Mouse (Mus musculus) layer of hippocampus, adult 11-12 months (tissue): ENCODE data around the gene Adgrl3.

ENCODE experiments used
- DNase-seq: peaks from one replicate; pipeline ENCODE4 v3.0.0; 2022; ENCODE audit warnings: low spot score

The Adgrl3 gene

DNA sequence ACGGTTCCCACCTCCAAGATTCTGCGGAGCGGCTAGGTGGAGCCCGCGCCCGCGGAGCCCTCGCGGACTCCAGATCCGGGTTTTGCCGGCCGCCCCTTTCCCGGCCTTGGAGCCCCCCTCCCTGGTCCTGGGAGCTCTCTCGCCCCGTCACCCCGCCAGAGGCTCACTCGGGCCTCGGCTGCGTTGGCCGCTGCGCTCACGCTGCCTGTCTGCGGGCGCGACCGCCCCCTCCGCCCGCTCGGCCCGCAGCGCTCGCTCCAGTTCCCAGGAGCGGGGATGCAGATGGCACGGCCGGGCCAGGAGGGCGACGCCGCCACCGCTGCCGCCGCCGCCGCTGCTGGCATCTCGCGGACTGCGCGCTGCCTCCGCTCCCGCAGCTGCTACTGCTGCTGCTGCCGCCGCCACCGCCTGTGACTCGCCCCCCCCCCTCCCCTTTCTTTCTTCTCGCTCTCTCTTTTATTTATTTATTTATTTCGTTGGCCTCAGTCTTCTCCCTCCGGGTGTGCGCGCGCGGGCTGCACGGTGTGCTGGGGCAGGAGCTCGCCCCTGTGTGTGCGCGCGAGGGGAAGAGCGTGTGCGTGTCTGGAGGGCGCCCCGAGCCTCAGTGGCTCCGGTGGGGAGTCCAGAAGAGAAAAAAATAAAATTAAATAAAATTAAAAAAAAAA, at the start of gene Adgrl3:
TSS of gene Adgrl3 (plus strand) at position 549 of the 665 bp plus-strand sequence.
- peak; percentile 72 for DNase-seq

DNA sequence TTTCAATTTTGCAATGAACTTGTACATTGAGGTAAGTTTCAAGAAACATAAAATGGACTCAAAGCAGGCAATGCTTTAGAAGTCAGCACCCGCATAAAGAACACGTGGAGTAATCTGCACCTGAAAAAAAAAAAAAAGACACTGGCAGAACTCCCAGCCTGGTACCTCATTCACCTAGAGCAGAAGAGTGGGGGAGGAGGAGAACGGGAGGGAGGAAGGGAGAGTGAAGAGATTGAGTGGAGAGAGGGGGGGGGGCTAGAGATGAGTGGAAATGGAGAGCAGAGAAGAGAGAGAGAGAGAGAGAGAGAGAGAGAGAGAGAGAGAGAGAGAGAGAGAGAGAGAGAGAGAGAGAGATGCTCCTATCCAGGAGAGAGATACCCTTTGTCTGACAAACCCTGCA, 772 bp upstream of the Adgrl3 start:
- no peak for DNase-seq

DNA sequence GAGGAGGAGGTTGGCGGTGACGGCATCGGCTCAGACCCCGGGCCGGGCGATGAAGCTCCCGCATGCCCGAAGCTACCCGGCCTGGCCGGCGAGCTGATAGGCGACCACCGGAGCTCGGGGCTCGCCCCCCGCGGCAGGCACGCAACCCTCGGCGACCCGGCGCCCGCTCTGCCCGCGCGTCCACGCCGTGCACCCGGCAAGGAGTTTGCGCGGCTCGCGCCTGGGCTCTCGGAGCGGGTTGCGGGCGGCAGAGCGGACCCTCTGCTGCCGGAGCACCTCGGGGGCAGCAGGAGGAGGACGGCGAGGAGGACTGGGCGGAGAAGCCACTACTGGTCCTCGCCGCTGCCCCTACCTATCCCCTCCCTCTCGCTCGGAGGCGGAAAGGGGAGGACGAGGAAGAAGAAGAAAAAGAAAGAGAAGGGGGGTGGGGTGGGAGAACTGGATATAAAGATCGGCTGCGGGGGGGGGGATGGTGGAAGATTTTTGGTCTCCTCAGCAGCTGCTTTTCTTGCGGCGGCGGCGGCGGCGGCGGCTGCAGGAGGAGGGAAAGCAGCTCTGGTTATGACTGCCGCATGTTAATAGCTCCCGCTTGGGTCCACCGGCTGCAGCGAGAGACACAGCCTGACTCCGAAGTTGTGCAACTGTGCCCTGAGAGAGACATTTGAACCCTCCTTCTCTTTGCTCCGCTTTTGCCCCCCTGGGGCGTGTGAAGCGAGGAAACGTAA, 505 bp downstream of the Adgrl3 start:
- DNase-seq, result peak; percentile 36

DNA sequence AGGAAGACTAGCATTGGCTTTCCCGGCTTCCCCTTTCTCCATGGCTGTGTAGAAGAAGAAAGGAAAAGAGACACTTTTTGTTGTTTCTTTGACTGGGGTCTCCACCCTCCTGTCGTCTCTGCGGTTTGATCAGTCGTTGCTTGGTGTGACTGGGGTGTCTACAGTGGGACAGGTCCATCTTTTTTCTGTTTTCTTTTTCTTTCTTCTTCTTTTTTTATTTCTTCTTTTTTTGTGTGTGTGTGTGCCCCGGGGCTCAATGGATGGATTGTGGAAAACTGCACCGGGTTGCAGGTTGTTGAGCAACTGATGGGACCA, 1.0 kb downstream of the Adgrl3 start:
- no peak for DNase-seq

DNA sequence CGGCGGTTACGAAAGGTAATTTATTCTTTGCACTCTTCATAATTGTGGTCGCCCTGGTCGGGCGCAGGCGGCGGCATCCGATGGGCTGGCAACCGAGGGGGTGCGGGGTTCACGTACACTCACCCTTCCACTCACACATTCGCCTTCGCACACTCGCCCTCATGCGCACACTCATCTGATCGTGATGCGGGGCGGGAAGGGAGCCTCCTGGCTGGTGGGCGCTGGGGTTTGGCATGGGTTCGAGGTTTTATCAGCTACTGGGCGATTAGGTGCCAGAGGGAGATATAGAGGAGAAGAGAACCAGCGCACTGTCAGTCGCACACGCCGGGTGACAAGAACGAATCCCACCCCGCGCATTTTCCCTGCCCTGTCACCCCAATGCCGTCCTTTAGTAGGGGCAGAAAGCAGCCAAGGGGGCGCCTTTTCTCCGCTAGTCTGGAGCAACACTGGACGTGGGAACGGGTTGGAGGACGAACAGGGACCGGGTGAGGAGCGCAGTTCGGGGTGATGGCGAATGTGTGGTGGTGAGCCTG, 1.5 kb downstream of the Adgrl3 start:
- DNase-seq, result peak; percentile 59

DNA sequence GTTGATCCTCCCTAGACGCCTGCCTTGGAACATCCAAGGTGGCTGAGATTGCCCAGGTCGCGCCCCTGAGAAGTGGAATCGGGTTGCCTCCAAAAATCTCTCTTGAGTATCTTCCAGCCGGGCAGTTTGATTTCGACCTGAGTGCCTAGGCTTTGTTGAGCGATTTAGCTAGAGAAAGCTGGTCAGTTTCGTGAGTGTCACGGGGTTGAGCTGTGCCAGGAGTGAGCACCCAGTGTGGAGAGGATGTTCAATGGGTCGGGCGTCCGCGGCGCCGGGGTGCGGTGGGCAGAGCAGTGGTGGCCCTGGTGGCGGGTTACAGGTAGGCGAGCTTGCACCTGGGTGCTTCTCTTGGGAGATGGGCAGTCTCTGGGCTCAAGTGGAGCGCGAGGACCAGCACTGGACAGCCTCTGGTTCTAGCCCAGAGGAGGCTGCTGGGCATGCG, 1.9 kb downstream of the Adgrl3 start:
- peak; percentile 28 for DNase-seq

DNA sequence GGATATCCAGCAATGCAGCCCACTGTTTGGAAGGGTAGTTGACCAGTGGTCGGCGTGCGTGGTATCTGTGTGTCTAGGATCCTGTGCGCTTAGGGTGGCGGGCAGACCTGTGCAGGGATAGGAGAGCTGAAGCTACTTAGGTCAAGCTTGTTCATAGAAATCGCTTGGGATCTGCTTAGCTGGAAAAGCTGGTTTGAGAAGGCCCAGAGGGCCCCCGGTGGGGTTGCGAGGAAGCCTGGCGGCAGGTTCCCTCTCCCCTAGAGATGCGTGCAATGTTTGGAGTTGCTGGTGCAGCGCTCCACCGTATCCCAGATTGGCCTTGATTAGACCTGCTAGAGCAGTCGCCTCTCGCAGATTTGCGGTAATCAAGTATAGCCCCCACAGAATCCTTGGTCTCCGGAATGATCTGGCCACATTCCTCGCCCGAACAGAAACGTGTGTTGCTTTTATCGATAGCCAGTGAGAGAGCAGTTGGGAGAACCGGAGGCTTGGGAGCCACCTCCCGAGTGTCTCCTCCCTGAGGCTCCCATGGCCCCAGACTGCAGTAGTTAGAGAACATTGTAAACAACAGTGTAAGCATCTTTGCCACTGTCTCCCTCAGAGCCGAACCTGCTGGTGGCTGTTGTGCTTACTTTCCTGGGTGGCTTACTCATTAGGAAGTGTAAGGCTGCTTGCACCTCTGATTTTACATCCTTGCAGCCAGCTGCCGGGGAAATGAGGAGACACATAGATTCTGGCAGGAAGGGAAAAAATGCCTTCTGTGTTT, 2.6 kb downstream of the Adgrl3 start:
- DNase-seq, result peak; percentile 45

DNA sequence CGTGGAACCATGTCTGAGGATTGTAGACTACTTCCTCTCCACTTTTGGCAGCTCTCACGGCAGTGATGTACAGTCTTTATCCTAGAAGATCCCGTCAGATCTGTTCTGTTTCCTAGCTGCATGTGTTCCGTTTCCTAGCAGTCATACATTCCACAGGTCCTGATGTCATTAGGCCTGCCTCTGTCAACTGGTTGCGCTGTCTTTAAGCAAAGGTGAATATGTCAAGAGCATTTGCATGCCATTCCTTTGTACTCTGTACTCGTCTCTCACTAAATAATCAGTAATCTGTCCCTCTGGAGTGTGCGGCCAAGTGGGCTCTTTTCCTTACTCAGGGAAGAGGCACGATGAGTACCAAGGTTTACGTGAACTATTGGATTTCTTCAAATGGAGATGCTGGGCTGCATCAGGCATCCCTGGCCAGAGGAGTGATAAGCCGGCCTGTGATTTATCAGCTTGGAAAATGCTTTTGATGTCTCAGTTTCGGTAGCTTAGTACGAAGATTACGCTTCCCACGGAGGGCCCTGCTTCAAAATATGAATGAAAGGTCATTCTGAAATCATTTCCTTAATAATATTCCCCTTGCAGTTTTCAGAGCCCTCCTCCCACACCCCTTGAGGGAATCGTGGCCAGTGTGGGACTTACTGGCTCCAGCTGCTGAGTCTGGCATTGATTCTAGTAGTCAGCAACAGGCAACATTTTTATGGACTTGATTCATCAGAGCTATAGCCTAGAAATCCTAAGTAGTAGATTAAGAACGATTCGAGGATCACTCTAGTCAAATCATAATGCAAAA, 4.2 kb downstream of the Adgrl3 start:
- DNase-seq, result no peak

DNA sequence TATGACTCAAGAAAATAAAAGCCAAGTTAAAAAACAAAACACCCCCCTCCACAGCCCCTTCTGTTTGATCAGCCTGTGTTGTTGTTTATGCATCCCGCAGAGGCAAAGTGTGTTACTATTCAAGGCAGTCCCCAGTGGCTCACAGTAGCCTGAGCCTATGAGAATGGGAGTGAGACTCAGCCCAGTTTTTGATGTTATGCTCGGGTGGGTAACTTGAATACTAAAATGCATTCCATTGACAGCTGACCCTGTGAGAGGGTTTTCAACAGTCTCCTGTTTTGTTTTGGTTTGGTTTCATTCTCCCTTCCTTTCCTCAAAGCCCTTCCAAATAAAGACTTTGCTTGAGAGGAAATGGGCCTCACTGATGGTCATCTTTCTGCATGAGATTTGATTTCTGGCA, 8.9 kb downstream of the Adgrl3 start:
- peak; percentile 28 for DNase-seq

DNA sequence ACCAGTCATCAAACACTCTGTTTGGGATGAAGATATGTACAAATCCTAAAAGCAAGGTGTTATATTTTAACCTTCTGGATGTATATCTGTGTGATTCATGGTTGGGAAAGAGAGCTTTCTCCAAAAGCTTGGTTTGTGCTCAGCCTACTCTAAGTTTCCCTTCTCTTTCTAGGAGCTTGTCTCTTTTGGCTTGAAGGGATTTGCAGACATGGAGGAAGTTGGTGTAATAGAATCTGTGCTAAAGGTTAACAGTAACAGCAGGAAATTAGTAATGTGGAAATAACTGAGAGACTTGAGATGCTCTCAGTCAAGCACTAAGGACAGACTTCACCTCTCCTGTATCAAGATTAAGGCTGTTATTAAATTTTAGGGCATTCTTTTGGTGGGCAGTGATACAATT, 17.2 kb downstream of the Adgrl3 start:
- DNase-seq, result no peak

DNA sequence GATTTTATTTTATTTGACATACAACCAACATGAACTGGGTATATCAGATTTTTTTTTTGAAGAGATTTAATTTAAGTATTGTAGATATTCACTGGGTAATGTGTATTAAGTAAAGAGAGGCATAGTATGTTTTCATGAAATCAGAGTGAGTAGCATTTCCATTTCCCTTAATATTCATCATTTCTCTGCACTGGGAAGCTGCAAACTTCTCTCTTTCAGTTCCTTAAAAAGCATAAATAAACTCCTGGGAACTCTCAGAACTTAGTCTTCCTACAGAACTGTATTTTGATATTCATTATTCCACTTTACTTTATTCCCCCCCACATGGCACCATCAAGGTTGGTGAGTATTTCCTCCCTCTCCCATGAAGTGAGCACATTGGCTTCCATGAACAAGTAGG, 23.9 kb downstream of the Adgrl3 start:
- DNase-seq, result no peak

DNA sequence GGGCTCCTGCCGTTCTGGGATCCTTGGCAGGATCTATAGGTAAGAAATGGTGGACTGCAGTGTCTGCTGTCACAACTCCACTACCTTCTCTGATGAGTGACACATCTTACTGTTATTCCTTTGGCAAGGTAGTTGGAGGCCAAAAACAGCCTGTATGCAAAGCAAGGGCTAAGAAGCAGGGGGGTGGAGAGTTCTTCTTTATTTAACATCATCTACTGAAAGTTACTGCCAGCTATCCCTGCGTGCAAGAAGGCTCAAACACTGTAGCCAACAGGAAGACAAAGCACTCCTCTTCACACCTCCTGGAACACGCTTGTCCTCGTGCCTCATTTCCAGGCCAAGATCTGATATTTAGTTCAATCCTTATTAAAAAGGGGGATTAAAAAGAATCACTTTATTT, 26.2 kb downstream of the Adgrl3 start:
- DNase-seq, result no peak

DNA sequence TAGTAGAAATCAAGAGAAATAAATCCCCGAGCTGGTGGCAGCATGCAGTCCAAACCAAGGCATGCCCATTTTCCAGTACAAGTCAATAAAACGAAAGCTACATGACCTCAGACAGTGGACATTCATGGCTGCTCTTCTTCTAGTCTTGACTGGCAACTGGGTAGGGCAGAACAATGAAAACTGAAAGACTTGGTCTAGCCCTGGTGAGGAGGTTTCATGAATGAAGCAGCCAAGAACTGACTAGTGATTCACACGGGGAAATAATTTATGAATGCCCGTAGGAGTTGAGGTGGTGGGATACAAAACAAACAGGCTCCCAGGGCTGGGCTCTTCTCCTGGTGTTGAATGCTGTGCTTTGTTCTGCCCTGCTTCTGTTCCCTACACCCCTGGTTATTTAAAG, 34.7 kb downstream of the Adgrl3 start:
- DNase-seq, result no peak

DNA sequence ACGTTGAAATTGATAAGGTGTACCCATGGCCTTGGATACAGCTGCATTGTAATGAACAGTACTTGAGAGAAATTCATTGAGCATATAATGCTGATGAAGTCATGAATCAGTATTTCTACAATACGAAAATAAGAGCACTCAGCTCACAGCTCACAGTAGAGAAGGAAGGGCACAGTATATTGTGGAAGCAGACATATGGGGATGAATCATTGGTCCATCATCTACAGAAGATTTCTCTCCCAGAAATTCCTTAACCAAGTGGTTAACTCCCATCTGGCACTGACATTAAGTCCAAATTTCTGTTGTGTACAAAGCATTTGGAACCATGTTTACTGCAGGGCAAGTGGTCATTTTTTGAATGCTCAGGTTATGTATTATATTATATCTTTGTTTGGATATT, 35.3 kb downstream of the Adgrl3 start:
- no peak for DNase-seq

DNA sequence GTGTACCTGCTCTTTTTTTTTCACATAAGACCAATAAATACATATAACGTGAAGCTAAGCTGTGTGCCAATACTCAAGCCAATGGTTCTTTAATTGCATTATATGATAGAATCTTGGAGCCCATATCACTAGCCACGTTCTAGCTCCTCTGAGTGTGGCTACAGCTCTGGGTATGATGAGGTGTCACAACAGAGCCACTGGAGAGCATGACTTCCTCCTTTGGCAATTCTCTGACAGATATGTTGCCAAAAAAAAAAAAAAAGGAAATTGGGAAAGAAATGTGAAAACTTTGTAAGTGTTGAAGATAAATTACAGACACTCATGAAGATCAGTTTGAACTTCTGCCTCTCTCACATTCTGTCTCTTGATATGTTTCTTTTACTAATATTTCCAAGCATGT, 38.2 kb downstream of the Adgrl3 start:
- DNase-seq, result no peak

DNA sequence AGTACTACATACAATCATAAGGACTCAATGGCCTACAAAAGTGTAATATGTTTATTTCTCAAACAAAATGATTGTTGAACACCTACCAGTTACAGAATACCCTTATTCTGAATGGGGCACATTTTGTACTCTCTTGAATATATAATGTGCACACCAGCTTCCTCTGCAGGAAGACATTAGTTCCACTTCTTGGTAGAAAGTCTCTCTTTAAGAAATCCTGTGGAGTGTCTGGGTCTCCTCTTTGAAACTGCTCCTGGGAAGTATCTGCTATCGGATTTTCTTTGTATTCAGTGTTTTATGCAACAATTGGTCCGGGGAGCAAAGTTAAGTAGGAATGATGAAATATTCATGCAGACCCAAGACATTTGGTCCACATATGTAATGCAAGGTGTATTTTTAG, 41.0 kb downstream of the Adgrl3 start:
- no peak for DNase-seq

DNA sequence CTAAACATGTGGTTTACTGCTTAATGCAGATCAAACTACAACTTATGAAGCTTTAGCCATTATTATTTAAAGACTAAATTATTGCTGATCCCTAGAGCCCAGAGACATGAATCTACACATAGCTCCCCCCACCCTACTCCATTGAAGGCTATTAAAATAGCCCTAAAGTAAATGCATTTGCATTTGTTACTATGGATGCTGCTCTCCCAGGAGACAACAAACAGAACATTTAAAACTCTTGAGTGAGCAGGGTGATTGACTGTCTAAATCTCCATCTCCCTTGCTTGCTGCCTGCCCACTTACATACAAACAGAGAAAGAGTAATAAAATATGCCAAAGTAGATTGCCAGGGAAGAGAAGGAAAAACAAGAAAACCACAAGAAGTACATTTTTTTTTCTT, 41.4 kb downstream of the Adgrl3 start:
- no peak for DNase-seq

DNA sequence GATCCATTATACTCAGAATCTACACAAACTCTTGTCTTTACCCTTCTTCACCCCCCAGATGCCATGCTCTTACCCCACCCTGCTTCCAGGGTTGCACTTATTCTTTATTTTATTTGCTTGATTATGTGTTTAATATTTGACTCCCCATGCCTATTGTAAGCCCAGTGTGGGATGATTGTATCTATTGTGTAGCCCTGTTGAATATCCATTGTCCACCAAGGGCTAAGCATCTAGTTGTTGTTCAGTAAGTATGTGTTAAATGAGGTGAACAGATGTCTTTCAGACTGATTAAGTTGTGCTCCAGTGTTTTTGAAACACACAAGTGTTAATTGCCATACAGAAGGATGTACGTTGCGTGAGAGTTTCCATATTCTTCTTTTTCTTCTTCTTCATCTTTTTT, 44.1 kb downstream of the Adgrl3 start:
- DNase-seq, result no peak

DNA sequence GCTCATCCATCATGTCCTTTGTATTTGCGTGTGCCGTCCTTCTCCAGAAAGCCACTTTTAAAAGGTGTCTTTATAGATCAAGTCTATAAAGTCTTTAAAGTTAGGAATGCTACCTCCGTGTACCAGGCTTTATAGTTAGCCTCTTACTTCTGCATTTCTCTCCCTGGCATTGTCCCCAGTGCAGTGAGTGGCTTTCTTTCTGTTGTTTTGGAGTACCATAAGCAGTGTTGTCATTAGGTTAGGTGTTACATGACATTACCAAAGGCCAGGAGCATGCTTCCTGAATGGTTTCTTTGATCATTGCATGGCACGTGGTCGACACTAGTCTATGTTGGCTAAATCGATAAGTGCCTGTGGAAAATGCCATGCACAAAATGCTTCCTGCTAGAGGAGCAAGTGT, 48.2 kb downstream of the Adgrl3 start:
- DNase-seq, result no peak

DNA sequence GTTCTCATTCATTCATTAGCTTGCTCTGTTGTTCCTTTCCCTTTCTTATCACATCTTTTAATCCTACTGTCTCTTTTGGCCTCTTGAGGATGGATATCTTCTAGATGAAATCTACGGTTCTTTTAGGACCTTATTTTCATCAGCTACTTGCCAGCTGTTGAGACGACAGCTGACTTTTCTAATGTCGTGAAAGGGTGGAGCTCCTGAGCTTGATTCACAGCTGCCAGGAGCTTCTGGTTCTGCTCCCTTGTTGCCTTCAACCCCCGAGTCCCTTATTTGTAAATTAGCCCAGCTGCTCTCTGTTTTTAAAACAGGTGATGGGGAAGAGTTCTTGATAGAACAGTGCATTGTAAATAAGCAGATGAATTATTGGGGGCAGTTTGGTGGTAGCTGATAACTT, 48.9 kb downstream of the Adgrl3 start:
- DNase-seq, result no peak

DNA sequence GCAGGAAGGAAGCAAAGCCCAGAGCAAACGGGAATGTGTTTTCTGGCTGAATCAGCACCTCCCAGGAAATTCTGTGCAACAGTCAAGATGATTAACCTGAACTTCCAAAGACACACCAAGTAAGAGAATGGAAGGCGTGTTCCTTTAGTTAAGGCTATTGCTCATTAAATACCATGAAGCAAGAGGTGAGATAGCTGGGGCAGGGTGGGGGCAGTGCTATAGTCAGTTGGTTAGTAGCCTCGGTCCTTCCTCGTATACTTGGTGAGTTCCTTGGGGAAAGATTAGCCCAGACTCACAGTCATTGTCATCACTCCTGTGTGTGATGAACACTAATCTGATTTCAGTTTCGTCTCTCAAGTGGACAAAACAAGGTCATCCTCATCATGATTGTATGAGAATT, 53.0 kb downstream of the Adgrl3 start:
- DNase-seq, result no peak

DNA sequence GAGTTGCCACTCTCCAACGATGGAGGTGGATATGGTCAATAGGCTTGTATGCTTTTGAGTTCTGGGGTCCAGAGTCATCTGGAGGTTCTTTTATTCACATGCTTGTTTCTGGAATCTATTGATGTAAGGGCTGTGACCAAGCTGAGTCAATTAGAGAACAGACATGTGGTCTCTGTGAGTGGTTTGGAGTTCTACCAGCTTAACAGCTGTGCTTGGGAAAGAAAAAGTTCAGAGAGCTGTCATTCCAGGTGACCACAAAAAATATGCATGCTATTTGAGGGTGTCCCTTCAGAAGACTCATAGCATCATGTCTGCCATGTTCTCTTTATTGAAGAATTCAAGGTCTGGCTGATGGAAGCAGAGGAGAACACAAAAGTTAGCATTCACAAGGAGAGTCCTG, 53.9 kb downstream of the Adgrl3 start:
- no peak for DNase-seq
